8 mouse cellular contexts compared by ENCODE assay signal in the genomic region with DNA sequence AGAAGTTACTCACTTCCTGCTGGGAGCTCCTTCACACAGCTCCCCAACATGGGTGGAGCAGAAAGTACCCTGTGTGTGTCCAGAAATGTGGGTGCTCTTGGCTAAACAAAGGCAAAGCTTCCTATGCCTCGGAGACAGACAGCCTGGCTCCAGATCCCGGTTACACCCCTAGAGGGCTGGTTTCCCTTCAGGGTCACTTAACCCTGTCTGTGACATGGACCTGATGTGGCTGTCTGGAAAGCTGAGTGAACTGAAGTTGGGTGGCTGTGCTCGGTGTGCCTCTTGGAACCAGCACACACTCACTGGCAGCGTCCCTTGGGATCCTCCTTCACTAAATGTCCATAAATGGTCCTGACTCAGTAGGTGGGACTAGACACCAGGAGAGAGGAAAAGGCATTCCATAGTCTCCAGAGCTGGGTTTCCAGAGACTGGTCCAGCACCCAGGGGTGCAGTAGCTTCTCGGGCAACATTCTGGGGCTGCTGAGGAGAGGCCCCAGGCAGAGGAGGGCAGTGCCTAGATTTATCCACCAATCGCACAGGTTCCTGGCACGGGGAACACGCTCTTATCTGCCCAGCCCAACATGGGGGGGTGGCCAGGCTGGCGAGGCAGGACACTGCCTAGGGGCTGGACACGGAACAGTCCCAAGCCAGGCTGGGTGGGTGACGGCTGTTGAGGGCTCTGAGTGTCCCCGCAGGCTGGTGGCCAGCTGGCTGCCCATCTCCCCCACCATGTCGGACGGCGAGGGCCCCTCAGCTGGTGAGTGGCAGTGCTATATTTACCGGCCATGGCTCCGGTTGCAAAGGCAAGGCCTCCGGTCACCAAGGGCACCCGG. TPM values are rescaled to one million over a fixed set of nuclear protein-coding genes. Genes with fewer than 3 reads are reported as not detected.
A peak's percentile ranks its signal among the peaks of the same experiment; 100 is the strongest.
DNase-seq lines count a peak whose midpoint lies in the region; ATAC-seq lines count a peak whose summit lies in the region.
"Had no signal": no experiment of that assay in that cellular context is flagged by ENCODE, and none has a peak within 500 bp of the region (broad histone marks: within the 10 kb centered on the region; RNA-seq: fewer than 3 reads in every experiment).

A gene (plus strand): TSS at position 362 of the 833 bp plus-strand sequence.

- no peak within 1 kb of the TSS for H3K4me2 ChIP-seq in embryonic facial prominence, embryonic 11.5 days (ENCODE audit: low read depth, low read length)
- peak within 1 kb of the TSS; percentile 60 for H3K4me2 ChIP-seq in heart, embryonic 11.5 days
- peak within 1 kb of the TSS; percentile 41 for H3K4me2 ChIP-seq in kidney, embryonic 15.5 days
- no peak within 1 kb of the TSS for H3K4me2 ChIP-seq in liver, embryonic 16.5 days (ENCODE audit: low read depth, low read length)
- no peak within 1 kb of the TSS; the same call in 1 of the 2 replicates for H3K4me2 ChIP-seq in stomach, embryonic 14.5 days (replicated peaks; ENCODE audit: low read depth, low read length)

- 70% methylated on average over 19 of the region's 19 CpGs for WGBS in embryonic facial prominence, embryonic 11.5 days
- WGBS in heart, embryonic 11.5 days (ENCODE audit: insufficient replicate concordance): 29% methylated on average over 19 of the region's 19 CpGs
- whole genome bisulfite sequencing in kidney, embryonic 15.5 days: 39% methylated on average over 19 of the region's 19 CpGs
- 42% methylated on average over 19 of the region's 19 CpGs for WGBS in liver, embryonic 16.5 days (ENCODE audit: insufficient replicate concordance)
- WGBS in stomach, embryonic 14.5 days: 63% methylated on average over 19 of the region's 19 CpGs

- H3K27ac ChIP-seq in embryonic facial prominence, embryonic 11.5 days (replicated peaks; ENCODE audit: low read depth, low read length): no peak within 1 kb of the TSS
- H3K27ac ChIP-seq in heart, embryonic 11.5 days (ENCODE audit: low read depth, low read length): peak within 1 kb of the TSS; percentile 88
- peak within 1 kb of the TSS; percentile 61 for H3K27ac ChIP-seq in kidney, embryonic 15.5 days
- H3K27ac ChIP-seq in liver, embryonic 16.5 days (ENCODE audit: low read length): no peak within 1 kb of the TSS
- peak within 1 kb of the TSS; percentile 68 for H3K27ac ChIP-seq in stomach, embryonic 14.5 days (ENCODE audit: low read length)

- no peak for ATAC-seq in embryonic facial prominence, embryonic 11.5 days (replicated peaks; ENCODE audit: insufficient number of reproducible peaks, low FRiP score, low TSS enrichment, low read depth)
- peak; percentile 56 for ATAC-seq in heart, embryonic 11.5 days (replicated peaks; ENCODE audit: insufficient number of reproducible peaks, low FRiP score, low TSS enrichment)
- peak; percentile 41; the same call in 1 of the 2 replicates for ATAC-seq in kidney, embryonic 15.5 days (replicated peaks; ENCODE audit: low FRiP score)
- peak; percentile 32; the same call in 1 of the 2 replicates for ATAC-seq in liver, embryonic 16.5 days (ENCODE audit: low read depth)
- ATAC-seq in stomach, embryonic 14.5 days (ENCODE audit: insufficient number of reproducible peaks, insufficient read depth, low FRiP score, low read depth): peak; percentile 37; the same call in 1 of the 2 replicates

- H3K4me3 ChIP-seq in embryonic facial prominence, embryonic 11.5 days (ENCODE audit: low read depth, low read length): no peak within 1 kb of the TSS
- H3K4me3 ChIP-seq in heart, embryonic 11.5 days (ENCODE audit: low read depth, low read length): peak within 1 kb of the TSS; percentile 31
- H3K4me3 ChIP-seq in kidney, embryonic 15.5 days (replicated peaks): no peak within 1 kb of the TSS
- no peak within 1 kb of the TSS for H3K4me3 ChIP-seq in liver, embryonic 16.5 days (ENCODE audit: low read depth, low read length)
- no peak within 1 kb of the TSS for H3K4me3 ChIP-seq in stomach, embryonic 14.5 days (ENCODE audit: low read depth, low read length)

- H3K4me1 ChIP-seq in embryonic facial prominence, embryonic 11.5 days (ENCODE audit: control insufficient read depth, insufficient read depth, low read length): peaks cover 3% of the 10 kb centered on the region; the same call in 1 of the 2 replicates
- peaks cover 26% of the 10 kb centered on the region for H3K4me1 ChIP-seq in heart, embryonic 11.5 days (ENCODE audit: control insufficient read depth, insufficient read depth, low read length)
- peaks cover 65% of the 10 kb centered on the region for H3K4me1 ChIP-seq in kidney, embryonic 15.5 days
- no peaks in the 10 kb centered on the region for H3K4me1 ChIP-seq in liver, embryonic 16.5 days (ENCODE audit: control insufficient read depth, low read depth, low read length)
- H3K4me1 ChIP-seq in stomach, embryonic 14.5 days (ENCODE audit: control insufficient read depth, insufficient read depth, low read length): peaks cover 19% of the 10 kb centered on the region

- no peak for DNase-seq in adrenal gland, adult 8-10 months
- DNase-seq in embryonic facial prominence, embryonic 11.5 days (ENCODE audit: low spot score): no peak
- no peak for DNase-seq in cerebellum, adult 11-12 months

- no peaks in the 10 kb centered on the region for H3K36me3 ChIP-seq in embryonic facial prominence, embryonic 11.5 days (replicated peaks; ENCODE audit: control insufficient read depth, insufficient read depth, low read depth, low read length)
- H3K36me3 ChIP-seq in heart, embryonic 11.5 days (ENCODE audit: control insufficient read depth, insufficient read depth, low read length): no peaks in the 10 kb centered on the region
- H3K36me3 ChIP-seq in kidney, embryonic 15.5 days: no peaks in the 10 kb centered on the region
- no peaks in the 10 kb centered on the region for H3K36me3 ChIP-seq in liver, embryonic 16.5 days (ENCODE audit: control insufficient read depth, insufficient read depth)
- H3K36me3 ChIP-seq in stomach, embryonic 14.5 days (ENCODE audit: control insufficient read depth, insufficient read depth, low read length): no peaks in the 10 kb centered on the region

- H3K9me3 ChIP-seq in embryonic facial prominence, embryonic 11.5 days (replicated peaks; ENCODE audit: control insufficient read depth, low read length): no peaks in the 10 kb centered on the region
- H3K9me3 ChIP-seq in heart, embryonic 11.5 days (replicated peaks; ENCODE audit: control insufficient read depth, low read length): no peaks in the 10 kb centered on the region
- no peaks in the 10 kb centered on the region for H3K9me3 ChIP-seq in kidney, embryonic 15.5 days (replicated peaks)
- H3K9me3 ChIP-seq in liver, embryonic 16.5 days (replicated peaks; ENCODE audit: control insufficient read depth, low read length): no peaks in the 10 kb centered on the region
- no peaks in the 10 kb centered on the region for H3K9me3 ChIP-seq in stomach, embryonic 14.5 days (ENCODE audit: control insufficient read depth, low read depth, low read length)

- no peak within 1 kb of the TSS for H3K9ac ChIP-seq in embryonic facial prominence, embryonic 11.5 days (replicated peaks; ENCODE audit: low read length)
- H3K9ac ChIP-seq in heart, embryonic 11.5 days (ENCODE audit: low read depth, low read length): peak within 1 kb of the TSS; percentile 64
- peak within 1 kb of the TSS; percentile 7; the same call in 1 of the 2 replicates for H3K9ac ChIP-seq in kidney, embryonic 15.5 days
- H3K9ac ChIP-seq in liver, embryonic 16.5 days (ENCODE audit: low read depth, low read length): no peak within 1 kb of the TSS
- H3K9ac ChIP-seq in stomach, embryonic 14.5 days (replicated peaks; ENCODE audit: low read depth, low read length): no peak within 1 kb of the TSS

- no peaks in the 10 kb centered on the region for H3K27me3 ChIP-seq in embryonic facial prominence, embryonic 11.5 days (ENCODE audit: control insufficient read depth, insufficient read depth, low read length)
- no peaks in the 10 kb centered on the region for H3K27me3 ChIP-seq in heart, embryonic 11.5 days (ENCODE audit: control insufficient read depth, insufficient read depth, low read length)
- H3K27me3 ChIP-seq in kidney, embryonic 15.5 days: no peaks in the 10 kb centered on the region
- H3K27me3 ChIP-seq in liver, embryonic 16.5 days (ENCODE audit: control insufficient read depth, insufficient read depth, low read depth, low read length): no peaks in the 10 kb centered on the region
- no peaks in the 10 kb centered on the region for H3K27me3 ChIP-seq in stomach, embryonic 14.5 days (ENCODE audit: control insufficient read depth, insufficient read depth, low read length)

RNA-seq across cellular contexts. Expression of the gene that starts here (rescaled TPM):
- total RNA-seq in adrenal gland, adult 8-10 months (2022): 10 to 100 TPM; 15.2 to 31.0 (median 22.8) TPM
- 64.1 and 69.7 TPM in 2 replicates for polyA plus RNA-seq in embryonic facial prominence, embryonic 11.5 days (2014; fragmentation: Nextera tagmentation; extraction: Ambion mirVana)
- polyA plus RNA-seq in heart, embryonic 11.5 days (2014; fragmentation: Nextera tagmentation; extraction: Ambion mirVana): 48.3 and 48.7 TPM in 2 replicates
- polyA plus RNA-seq in kidney, embryonic 15.5 days (2015; fragmentation: Nextera tagmentation; extraction: Ambion mirVana): 60.9 and 77.5 TPM in 2 replicates
- polyA plus RNA-seq in liver, embryonic 16.5 days (2015; fragmentation: Nextera tagmentation; extraction: Ambion mirVana): 6.4 TPM in 2 replicates
- polyA plus RNA-seq in stomach, embryonic 14.5 days (2014; fragmentation: Nextera tagmentation; extraction: Ambion mirVana): 68.6 and 75.8 TPM in 2 replicates
- total RNA-seq: common myeloid progenitor, adult 5-6 weeks had no signal

Comparison
In these comparisons a context has a peak if more than half of its experiments do, and no peak if none do; other contexts are left out.
1. H3K27ac ChIP-seq: peak in heart, embryonic 11.5 days (single experiment), kidney, embryonic 15.5 days (single experiment) and stomach, embryonic 14.5 days (single experiment); none in embryonic facial prominence, embryonic 11.5 days (single experiment) and liver, embryonic 16.5 days (single experiment).
2. H3K4me2 ChIP-seq: peak in heart, embryonic 11.5 days (single experiment) and kidney, embryonic 15.5 days (single experiment); none in embryonic facial prominence, embryonic 11.5 days (single experiment), liver, embryonic 16.5 days (single experiment) and stomach, embryonic 14.5 days (single experiment).
3. H3K9ac ChIP-seq: peak in heart, embryonic 11.5 days (single experiment) and kidney, embryonic 15.5 days (single experiment); none in embryonic facial prominence, embryonic 11.5 days (single experiment), liver, embryonic 16.5 days (single experiment) and stomach, embryonic 14.5 days (single experiment).